Mouse (Mus musculus) forebrain, embryonic 12.5 days (tissue): ENCODE data around the gene Baz1a. TPM values are rescaled to one million over a fixed set of nuclear protein-coding genes. Genes with fewer than 3 reads are reported as not detected.
A peak's percentile ranks its signal among the peaks of the same experiment; 100 is the strongest.

Source experiments
- ATAC-seq: fragments of 200-750 bp; cut with Nextera tagmentation; 2 replicates; pipeline ENCODE4 v1.8.0; 2017; ENCODE audit warnings: moderate TSS enrichment; ENCODE audit not compliant: low FRiP score
- H3K27ac ChIP-seq: fragments of 300-500 bp; sonication (generic); 2 replicates; pipeline ENCODE4 v1.5.1; 2016; ENCODE audit warnings: mild to moderate bottlenecking
- H3K27me3 ChIP-seq: fragments of 300-500 bp; sonication (generic); 2 replicates; pipeline ENCODE4 v1.6.1; 2016; ENCODE audit warnings: mild to moderate bottlenecking
- H3K36me3 ChIP-seq: fragments of 300-500 bp; sonication (generic); replicated peaks from 2 replicates; pipeline ENCODE4 v1.6.1; 2016; ENCODE audit warnings: mild to moderate bottlenecking
- H3K4me1 ChIP-seq: fragments of 300-500 bp; sonication (generic); 2 replicates; pipeline ENCODE4 v1.6.1; 2016
- H3K4me2 ChIP-seq: fragments of 300-500 bp; sonication (generic); 2 replicates; pipeline ENCODE4 v1.6.1; 2016; ENCODE audit warnings: mild to moderate bottlenecking, moderate library complexity
- H3K4me3 ChIP-seq: fragments of 300-500 bp; sonication (generic); replicated peaks from 2 replicates; pipeline ENCODE4 v1.5.1; 2016; ENCODE audit warnings: mild to moderate bottlenecking
- H3K9ac ChIP-seq: fragments of 300-500 bp; sonication (generic); 2 replicates; pipeline ENCODE4 v1.6.1; 2016; ENCODE audit warnings: mild to moderate bottlenecking
- H3K9me3 ChIP-seq: fragments of 300-500 bp; sonication (generic); 2 replicates; pipeline ENCODE4 v1.6.1; 2016
- WGBS: fragments of 180-500 bp; shearing (Covaris S2); methylation state at CpG from one replicate; pipeline ENCODE4 v1.1.7; 2016; 5-methylcytosine and 5-hydroxymethylcytosine counted together
- polyA plus RNA-seq: library from polyadenylated mRNA; unstranded; fragments of >200 nt; fragmentation: Nextera tagmentation; extraction: Ambion mirVana; gene quantifications from 2 replicates; pipeline ENCODE4 v1.2.1, GENCODE M21; 2016

Baz1a gene
- polyA plus RNA-seq, 1 experiment from 2014 or later: 40.5 TPM

DNA sequence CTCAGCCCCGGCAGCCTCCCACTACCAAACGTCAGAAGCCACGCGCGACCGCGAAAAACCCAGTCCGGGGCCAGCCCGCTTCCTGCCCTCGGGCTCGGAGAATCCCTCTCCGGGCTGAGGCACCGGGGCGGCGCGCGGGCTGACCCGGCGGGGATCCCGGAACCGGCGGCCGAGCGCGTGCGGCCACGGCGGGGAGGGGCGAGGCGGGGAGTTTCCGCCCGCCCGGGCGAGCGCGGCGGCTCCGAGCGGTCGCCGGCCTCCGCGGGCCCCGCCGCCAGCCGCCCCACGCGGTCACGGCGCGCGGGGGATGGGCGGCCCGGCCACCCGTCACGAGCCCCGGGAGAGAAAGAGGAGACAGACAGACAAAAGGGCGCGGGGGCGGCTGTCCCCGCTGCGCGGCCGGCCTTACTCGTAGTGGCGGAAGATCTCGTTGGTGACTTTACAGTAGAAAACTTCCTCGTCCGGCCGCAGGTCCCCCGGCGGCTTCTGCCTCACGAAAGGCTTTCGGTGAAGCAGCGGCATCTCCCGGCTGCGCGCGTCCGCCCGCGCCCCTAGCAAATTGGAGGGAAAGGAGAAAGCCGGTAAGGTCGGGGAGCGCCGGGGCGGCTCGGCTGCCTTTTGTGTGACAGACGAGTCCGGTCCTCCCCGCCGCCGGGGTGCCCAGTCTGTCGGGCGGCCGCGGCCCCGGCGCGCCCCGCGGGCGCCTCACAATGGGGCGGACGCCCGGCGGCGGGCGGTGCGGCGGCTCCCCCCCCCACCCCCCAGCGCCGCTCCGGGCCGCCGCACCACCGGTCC, 28.7 kb downstream of the Baz1a start:
- Histone ChIP-seq H3K9me3 (no peaks in the 10 kb centered on the region), H3K36me3 (peaks cover 8% of the 10 kb centered on the region; the same call in 1 of the 2 replicates), H3K27ac (peak overlapping the region; percentile 92), H3K4me1 (peaks cover 9% of the 10 kb centered on the region), H3K4me3 (peak overlapping the region; percentile 95), H3K27me3 (no peaks in the 10 kb centered on the region), H3K9ac (peak overlapping the region; percentile 93), H3K4me2 (peak overlapping the region; percentile 89)
- ATAC-seq: peak; percentile 76
- under 1% methylated on average over 78 of the region's 117 CpGs for WGBS

DNA sequence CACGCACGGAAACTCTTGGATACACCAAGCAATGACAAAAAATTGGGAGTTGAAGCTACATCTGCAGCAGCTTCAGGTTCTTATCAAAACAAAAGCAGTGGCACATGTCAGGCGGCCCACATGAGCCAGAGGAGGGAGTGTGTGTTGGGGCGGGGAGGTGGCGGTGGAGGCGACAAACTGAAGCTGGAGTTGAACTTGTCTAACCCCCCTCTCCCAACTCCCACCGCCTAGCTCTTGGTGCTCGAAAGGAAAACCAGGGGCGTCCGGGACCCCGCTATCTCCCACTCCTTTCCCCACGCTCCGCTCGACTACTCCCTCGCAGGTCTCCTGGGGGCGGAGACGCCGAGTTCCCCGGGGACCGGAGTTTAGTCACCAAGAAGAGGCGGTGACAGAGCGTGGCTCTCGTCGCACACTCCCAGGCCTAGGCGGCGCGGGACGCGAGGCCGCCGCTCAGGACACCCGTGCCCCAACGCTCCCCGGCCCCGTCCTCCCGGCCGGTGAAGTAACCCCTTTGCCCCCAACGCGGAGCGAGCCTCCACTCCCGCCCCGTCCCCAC, 29.4 kb downstream of the Baz1a start:
- peak overlapping the region; percentile 95 for H3K4me3 ChIP-seq
- no peaks in the 10 kb centered on the region for H3K27me3 ChIP-seq
- peak overlapping the region; percentile 92 for H3K27ac ChIP-seq
- peak; percentile 79 for ATAC-seq
- H3K4me2 ChIP-seq: peak overlapping the region; percentile 89
- peaks cover 9% of the 10 kb centered on the region for H3K4me1 ChIP-seq
- peaks cover 13% of the 10 kb centered on the region; the same call in 1 of the 2 replicates for H3K36me3 ChIP-seq
- peak overlapping the region; percentile 93 for H3K9ac ChIP-seq
- WGBS: 1% methylated on average over 42 of the region's 42 CpGs
- no peaks in the 10 kb centered on the region for H3K9me3 ChIP-seq

DNA sequence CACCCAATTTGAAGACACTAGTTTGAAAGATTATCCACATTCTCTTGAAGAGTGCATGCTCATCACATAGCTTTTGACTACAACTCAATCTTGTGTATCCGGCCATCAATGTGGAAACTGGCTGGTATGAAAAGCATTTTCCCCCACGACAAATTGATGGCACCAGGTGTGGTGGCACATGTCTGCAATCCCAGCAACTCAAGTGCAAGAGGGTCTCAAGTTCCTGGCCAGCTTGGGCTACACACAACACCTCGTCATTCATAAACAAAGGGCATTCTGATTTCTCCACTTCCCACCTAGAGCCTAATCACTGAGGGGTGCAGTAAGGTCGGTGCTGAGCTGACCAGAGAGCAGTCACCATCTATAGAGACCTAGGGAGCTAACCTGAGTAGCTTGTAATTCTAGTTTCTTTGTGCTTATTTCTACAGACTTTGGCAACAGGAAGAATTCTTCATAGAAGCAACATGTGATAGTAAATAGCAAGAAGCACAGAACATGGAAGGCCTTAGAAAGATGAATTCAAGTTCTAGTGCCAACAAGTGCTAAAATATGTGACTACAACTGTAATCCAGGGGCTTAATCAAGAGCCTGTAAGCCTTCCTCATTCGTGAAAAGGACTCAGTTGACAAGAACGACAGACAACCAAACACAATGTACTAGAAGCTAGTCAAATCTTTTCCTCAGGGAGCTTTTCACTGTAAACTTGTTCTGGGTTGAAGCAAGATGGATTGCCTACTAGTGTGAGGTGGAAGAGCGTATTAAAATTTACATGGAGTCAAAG, 31.0 kb downstream of the Baz1a start:
- Histone ChIP-seq H3K27ac (no peak overlapping the region), H3K4me3 (no peak overlapping the region), H3K27me3 (no peaks in the 10 kb centered on the region), H3K4me1 (peaks cover 9% of the 10 kb centered on the region), H3K36me3 (peaks cover 13% of the 10 kb centered on the region; the same call in 1 of the 2 replicates), H3K4me2 (no peak overlapping the region), H3K9me3 (no peaks in the 10 kb centered on the region), H3K9ac (no peak overlapping the region)
- no peak for ATAC-seq
- WGBS: 73% methylated on average over 7 of the region's 7 CpGs

DNA sequence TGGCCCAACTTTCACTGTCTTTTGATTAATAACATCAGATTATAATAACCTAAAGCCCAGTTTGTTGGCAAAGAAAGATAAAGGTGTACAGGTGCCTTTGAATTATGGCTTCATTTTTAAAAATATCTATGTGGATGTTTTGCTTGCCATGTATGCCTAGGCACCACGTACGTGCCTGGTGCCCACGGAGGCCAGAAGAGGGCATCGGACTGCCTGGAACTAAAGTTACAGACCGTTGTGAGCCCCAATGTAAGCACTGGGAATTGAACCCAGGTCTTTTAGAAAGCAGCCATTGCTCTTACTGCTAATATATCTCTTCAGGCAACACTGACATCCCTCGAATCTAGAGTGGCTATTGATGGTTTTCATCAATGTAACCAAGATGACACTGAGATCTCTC, 32.2 kb downstream of the Baz1a start:
- H3K9ac ChIP-seq: no peak overlapping the region
- no peak overlapping the region for H3K27ac ChIP-seq
- peaks cover 13% of the 10 kb centered on the region; the same call in 1 of the 2 replicates for H3K36me3 ChIP-seq
- H3K4me3 ChIP-seq: no peak overlapping the region
- peaks cover 9% of the 10 kb centered on the region for H3K4me1 ChIP-seq
- H3K4me2 ChIP-seq: no peak overlapping the region
- 58% methylated on average over 6 of the region's 6 CpGs for whole genome bisulfite sequencing
- H3K9me3 ChIP-seq: no peaks in the 10 kb centered on the region
- ATAC-seq: no peak
- H3K27me3 ChIP-seq: no peaks in the 10 kb centered on the region

DNA sequence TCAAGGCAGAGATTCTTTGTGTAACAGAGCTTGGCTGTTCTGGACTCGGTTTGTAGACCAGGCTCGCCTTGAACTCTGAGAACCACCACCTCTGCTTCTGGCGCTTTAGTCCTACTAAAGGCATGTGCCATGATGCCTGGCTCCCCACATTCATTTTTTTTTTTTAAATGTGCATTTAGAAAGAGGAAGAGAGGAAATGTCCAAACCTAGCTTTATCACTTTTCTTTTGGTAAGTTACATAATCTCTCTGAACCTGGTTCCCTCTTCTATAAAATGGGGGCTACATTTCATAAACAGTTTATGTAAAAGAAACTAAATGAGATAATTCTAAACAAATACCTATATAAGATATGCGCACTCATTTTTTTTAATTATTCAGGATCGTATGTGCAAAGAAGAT, 33.2 kb downstream of the Baz1a start:
- no peak overlapping the region for H3K4me3 ChIP-seq
- H3K27ac ChIP-seq: no peak overlapping the region
- peaks cover 13% of the 10 kb centered on the region; the same call in 1 of the 2 replicates for H3K36me3 ChIP-seq
- H3K27me3 ChIP-seq: no peaks in the 10 kb centered on the region
- WGBS: 85% methylated on average over 5 of the region's 5 CpGs
- no peaks in the 10 kb centered on the region for H3K9me3 ChIP-seq
- no peak overlapping the region for H3K4me2 ChIP-seq
- ATAC-seq: no peak
- peaks cover 10% of the 10 kb centered on the region for H3K4me1 ChIP-seq
- H3K9ac ChIP-seq: no peak overlapping the region

DNA sequence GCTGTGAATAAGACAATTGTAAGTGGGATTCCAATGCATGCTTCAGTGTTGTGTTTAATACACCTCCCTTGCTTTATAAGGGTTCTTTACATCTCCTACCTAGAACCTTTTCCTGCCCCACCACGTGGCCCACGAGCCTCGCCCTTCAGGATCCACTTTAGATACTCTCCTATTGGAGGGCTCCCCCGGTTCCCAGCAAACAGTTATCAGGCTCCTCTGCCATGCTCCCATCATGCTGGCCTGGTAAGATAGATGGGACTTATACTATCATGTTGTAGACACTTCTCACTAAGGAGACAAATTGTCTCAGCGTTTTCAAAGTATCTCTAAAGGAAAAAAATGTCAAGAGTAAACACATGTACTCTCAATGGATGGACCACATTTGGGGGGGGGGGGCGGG, 33.6 kb downstream of the Baz1a start:
- 76% methylated on average over 6 of the region's 6 CpGs for WGBS
- no peaks in the 10 kb centered on the region for H3K9me3 ChIP-seq
- peaks cover 12% of the 10 kb centered on the region for H3K4me1 ChIP-seq
- no peaks in the 10 kb centered on the region for H3K27me3 ChIP-seq
- H3K27ac ChIP-seq: no peak overlapping the region
- no peak overlapping the region for H3K4me2 ChIP-seq
- no peak overlapping the region for H3K4me3 ChIP-seq
- H3K36me3 ChIP-seq: peaks cover 13% of the 10 kb centered on the region; the same call in 1 of the 2 replicates
- ATAC-seq: no peak
- H3K9ac ChIP-seq: no peak overlapping the region

DNA sequence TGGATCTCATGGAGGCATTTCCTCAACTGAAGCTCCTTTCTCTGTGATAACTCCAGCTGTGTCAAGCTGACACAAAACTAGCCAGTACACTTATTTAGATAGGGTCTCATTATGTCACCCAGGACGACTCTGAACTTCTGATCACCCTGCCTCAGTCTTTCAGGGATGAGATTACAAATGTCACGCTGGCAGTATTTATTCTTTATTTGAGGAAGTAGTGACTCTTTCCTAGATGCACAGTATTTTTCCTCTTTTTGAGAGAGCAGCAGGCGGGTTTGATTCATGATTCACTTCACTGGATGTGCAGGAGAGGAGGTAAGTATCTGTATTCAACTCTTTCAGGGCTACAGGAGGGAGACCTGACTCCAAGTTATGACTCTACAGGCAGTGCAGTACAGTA, 45.1 kb downstream of the Baz1a start:
- H3K4me3 ChIP-seq: no peak overlapping the region
- H3K9me3 ChIP-seq: no peaks in the 10 kb centered on the region
- no peak overlapping the region for H3K4me2 ChIP-seq
- no peaks in the 10 kb centered on the region for H3K27me3 ChIP-seq
- no peak for ATAC-seq
- peaks cover 44% of the 10 kb centered on the region for H3K36me3 ChIP-seq
- H3K4me1 ChIP-seq: no peaks in the 10 kb centered on the region
- H3K9ac ChIP-seq: no peak overlapping the region
- WGBS: 80% methylated on average over 3 of the region's 3 CpGs
- H3K27ac ChIP-seq: no peak overlapping the region

DNA sequence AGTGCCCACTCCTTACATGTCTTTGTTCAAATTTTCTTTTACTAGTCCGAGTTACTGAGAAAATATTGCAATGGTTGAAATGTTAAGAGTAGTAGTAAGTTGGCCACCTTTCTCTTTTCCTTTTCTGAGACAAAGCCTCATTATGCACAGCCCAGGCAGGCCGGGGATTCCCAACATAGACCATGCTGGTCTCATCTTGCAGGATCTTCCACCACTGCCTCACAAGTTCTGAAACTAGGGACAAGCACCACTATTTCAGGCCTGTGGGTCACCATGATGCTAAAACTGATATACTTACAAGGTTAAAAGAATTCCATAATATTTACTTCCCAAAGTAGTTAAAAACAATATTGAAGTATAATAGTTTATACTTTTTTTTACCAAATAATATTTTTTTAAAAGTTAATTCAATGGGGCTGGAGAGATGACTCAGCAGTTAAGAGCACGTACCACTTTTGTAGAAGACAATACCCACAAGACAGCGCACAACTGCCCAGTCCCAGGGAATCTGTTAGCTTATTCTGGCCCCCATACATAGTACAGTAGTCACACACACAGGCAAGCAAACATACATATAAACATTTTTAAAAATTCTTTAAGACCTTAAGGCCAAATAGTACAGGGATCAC, 48.5 kb downstream of the Baz1a start:
- no peak for ATAC-seq
- Histone ChIP-seq H3K4me3 (no peak overlapping the region), H3K4me2 (no peak overlapping the region), H3K9me3 (no peaks in the 10 kb centered on the region), H3K27ac (no peak overlapping the region), H3K27me3 (no peaks in the 10 kb centered on the region), H3K9ac (no peak overlapping the region), H3K4me1 (no peaks in the 10 kb centered on the region), H3K36me3 (peaks cover 30% of the 10 kb centered on the region)
- WGBS: 97% methylated on average over 4 of the region's 4 CpGs

DNA sequence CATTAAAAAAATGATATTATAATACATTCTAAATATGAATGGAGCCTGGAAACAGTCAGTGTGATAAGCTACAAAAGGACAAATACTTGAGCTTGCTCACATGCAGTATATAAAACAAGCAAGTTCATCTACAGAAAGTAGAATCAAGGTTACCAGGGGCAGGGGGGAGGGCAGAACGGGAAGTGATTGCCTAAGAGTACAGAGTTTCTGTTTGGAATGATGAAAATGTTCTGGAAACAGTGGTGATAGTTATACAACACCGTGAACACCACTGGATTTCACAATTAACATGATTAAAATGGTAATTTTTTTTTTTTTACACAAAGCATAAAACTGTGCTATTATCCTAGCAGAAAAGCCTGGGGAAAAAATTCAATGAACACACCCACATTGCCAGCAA, 54.6 kb downstream of the Baz1a start:
- no peaks in the 10 kb centered on the region for H3K9me3 ChIP-seq
- H3K36me3 ChIP-seq: peaks cover 14% of the 10 kb centered on the region; the same call in 1 of the 2 replicates
- WGBS: 79% methylated on average over 2 of the region's 2 CpGs
- H3K9ac ChIP-seq: no peak overlapping the region
- ATAC-seq: no peak
- H3K4me1 ChIP-seq: no peaks in the 10 kb centered on the region
- H3K4me2 ChIP-seq: no peak overlapping the region
- H3K4me3 ChIP-seq: no peak overlapping the region
- no peak overlapping the region for H3K27ac ChIP-seq
- H3K27me3 ChIP-seq: no peaks in the 10 kb centered on the region

DNA sequence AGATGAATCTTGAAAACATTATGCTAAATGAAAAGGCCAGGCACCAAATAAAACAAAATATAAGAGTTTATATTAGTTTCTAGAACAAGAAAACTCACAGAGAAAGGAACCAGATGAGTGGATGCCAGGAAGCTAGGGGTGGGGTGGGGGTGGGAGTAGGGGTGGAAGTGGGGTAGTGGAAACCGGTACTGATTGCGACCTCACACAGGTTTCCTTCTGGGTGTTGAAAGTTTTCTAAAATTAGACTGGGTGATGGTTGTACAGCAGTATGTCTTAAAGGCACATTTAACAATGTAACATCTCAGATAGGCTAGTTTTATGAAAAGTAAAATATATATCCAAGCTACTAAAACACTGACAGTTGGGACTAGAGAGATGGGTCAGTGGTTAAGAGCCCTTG, 57.2 kb downstream of the Baz1a start:
- 85% methylated on average over 2 of the region's 2 CpGs for whole genome bisulfite sequencing
- H3K27me3 ChIP-seq: no peaks in the 10 kb centered on the region
- no peak for ATAC-seq
- no peak overlapping the region for H3K4me2 ChIP-seq
- H3K27ac ChIP-seq: no peak overlapping the region
- H3K4me1 ChIP-seq: no peaks in the 10 kb centered on the region
- peaks cover 18% of the 10 kb centered on the region for H3K36me3 ChIP-seq
- no peak overlapping the region for H3K4me3 ChIP-seq
- H3K9ac ChIP-seq: no peak overlapping the region
- no peaks in the 10 kb centered on the region for H3K9me3 ChIP-seq

DNA sequence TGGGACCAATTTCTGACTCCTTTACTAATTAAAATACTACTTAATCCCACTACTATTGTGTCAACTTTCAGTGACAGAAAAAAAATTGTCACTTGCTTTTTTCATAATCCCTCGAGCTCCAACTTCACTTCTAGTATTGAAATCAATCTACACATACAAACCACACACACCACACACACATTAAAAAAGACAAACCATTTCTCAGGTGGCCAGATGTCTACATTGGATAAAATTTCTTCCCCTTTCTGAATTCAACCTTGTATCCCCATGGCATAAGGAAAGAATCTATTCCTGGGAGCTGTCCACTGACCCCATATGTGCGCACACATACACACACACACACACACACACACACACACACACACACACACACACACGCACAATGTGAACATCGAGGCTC, 57.7 kb downstream of the Baz1a start:
- Histone ChIP-seq H3K9ac (no peak overlapping the region), H3K27me3 (no peaks in the 10 kb centered on the region), H3K36me3 (peaks cover 18% of the 10 kb centered on the region), H3K27ac (no peak overlapping the region), H3K4me3 (no peak overlapping the region), H3K9me3 (no peaks in the 10 kb centered on the region), H3K4me2 (no peak overlapping the region), H3K4me1 (no peaks in the 10 kb centered on the region)
- WGBS: 89% methylated on average over 4 of the region's 4 CpGs
- ATAC-seq: no peak

DNA sequence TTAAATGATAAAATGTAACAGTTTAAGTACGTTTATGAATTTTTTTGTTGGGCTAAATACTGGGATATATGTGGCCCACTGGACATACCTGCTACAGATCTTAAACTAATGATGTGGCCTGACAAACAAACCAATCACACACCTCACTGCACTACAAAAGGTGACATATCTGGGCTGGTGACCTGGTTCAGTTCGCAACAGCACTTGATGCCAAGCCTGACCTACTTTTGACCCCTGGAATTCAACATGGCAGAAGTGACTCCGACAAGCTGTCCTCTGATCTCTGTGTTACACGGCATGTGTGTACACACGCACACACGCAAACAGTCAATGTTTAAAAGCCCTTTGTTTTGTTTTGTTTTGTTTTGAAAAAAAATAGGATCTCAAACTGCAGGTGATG, 68.0 kb downstream of the Baz1a start:
- no peak for ATAC-seq
- Histone ChIP-seq H3K27ac (no peak overlapping the region), H3K4me3 (no peak overlapping the region), H3K9me3 (no peaks in the 10 kb centered on the region), H3K4me2 (no peak overlapping the region), H3K36me3 (peaks cover 11% of the 10 kb centered on the region), H3K4me1 (no peaks in the 10 kb centered on the region), H3K9ac (no peak overlapping the region), H3K27me3 (no peaks in the 10 kb centered on the region)
- 72% methylated on average over 6 of the region's 6 CpGs for WGBS
